Mouse (Mus musculus) cortical plate, adult 2 months (tissue): ENCODE data around the gene Fam69a.

Experiments used
- CTCF ChIP-seq: fragments of 200-500 bp; IDR thresholded peaks from 2 replicates; pipeline ENCODE4 v1.5.1; 2011; ENCODE audit warnings: mild to moderate bottlenecking, control low read depth, low read length; ENCODE audit not compliant: insufficient read depth; ENCODE audit errors: extremely low read depth
- POLR2A ChIP-seq: fragments of 200-500 bp; IDR thresholded peaks from 2 replicates; pipeline ENCODE4 v1.6.1; 2011; ENCODE audit warnings: mild to moderate bottlenecking, low read length, control low read depth; ENCODE audit not compliant: insufficient read depth; ENCODE audit errors: extremely low read depth

- TF ChIP-seq CTCF (no peak), POLR2A (no peak)
Observed at GRCm38 (mm10) chr5:107880710-107881109, 106.2 kb downstream of the Fam69a start.
